Mouse (Mus musculus) stomach, postnatal 0 days (tissue): ENCODE measurements at regions not wholly inside any gene's neighbourhood (a gene's known extent, or its start where the extent isn't known, plus 50 kb on each side); places are given as distances from the start of the nearest gene placed in this dataset.

Source experiments
- ATAC-seq: fragments of 200-750 bp; cut with Nextera tagmentation; 2 replicates; pipeline ENCODE4 v1.8.0; 2017; ENCODE audit not compliant: low FRiP score, low TSS enrichment
- DNase-seq: peaks from one replicate; pipeline ENCODE4 v3.0.0-alpha.2; 2016; ENCODE audit warnings: low spot score
- H3K27ac ChIP-seq: fragments of 300-500 bp; sonication (generic); replicated peaks from 2 replicates; pipeline ENCODE4 v1.5.1; 2014; ENCODE audit warnings: mild to moderate bottlenecking, control low read depth
- H3K27me3 ChIP-seq: fragments of 300-500 bp; sonication (generic); 2 replicates; pipeline ENCODE4 v1.6.1; 2014; ENCODE audit warnings: low read length; ENCODE audit not compliant: control insufficient read depth, insufficient read depth
- H3K36me3 ChIP-seq: fragments of 300-500 bp; sonication (generic); 2 replicates; pipeline ENCODE4 v1.6.1; 2014; ENCODE audit warnings: low read length, mixed read lengths; ENCODE audit not compliant: control insufficient read depth, insufficient read depth
- H3K4me1 ChIP-seq: fragments of 300-500 bp; sonication (generic); replicated peaks from 2 replicates; pipeline ENCODE4 v1.6.1; 2014; ENCODE audit warnings: antibody characterized with exemption; ENCODE audit not compliant: control insufficient read depth, insufficient read depth
- H3K4me2 ChIP-seq: fragments of 300-500 bp; sonication (generic); replicated peaks from 2 replicates; pipeline ENCODE4 v1.6.1; 2014; ENCODE audit warnings: low read depth, mild to moderate bottlenecking, control low read depth, moderate library complexity
- H3K4me3 ChIP-seq: fragments of 300-500 bp; sonication (generic); 2 replicates; pipeline ENCODE4 v1.5.1; 2014; ENCODE audit warnings: low read depth, low read length, control low read depth
- H3K9ac ChIP-seq: fragments of 300-500 bp; sonication (generic); 2 replicates; pipeline ENCODE4 v1.6.1; 2014; ENCODE audit warnings: mild to moderate bottlenecking, low read length, control low read depth, mixed read lengths
- H3K9me3 ChIP-seq: fragments of 300-500 bp; sonication (generic); 2 replicates; pipeline ENCODE4 v1.6.1; 2016; ENCODE audit warnings: low read length; ENCODE audit not compliant: control insufficient read depth
- CTCF ChIP-seq: IDR thresholded peaks from 2 replicates; pipeline ENCODE4 v1.5.1; 2016; ENCODE audit warnings: antibody characterized with exemption, low read depth, mild to moderate bottlenecking, moderate library complexity
- EP300 ChIP-seq: optimal IDR thresholded peaks from 2 replicates; pipeline ENCODE3; 2016; ENCODE audit warnings: antibody characterized with exemption
- WGBS: fragments of 180-500 bp; shearing (Covaris S2); extraction: QIAGEN DNeasy Blood & Tissue Kit; methylation state at CpG from one replicate; pipeline ENCODE4 v1.1.7; 2014; 5-methylcytosine and 5-hydroxymethylcytosine counted together

- no peaks in the 10 kb centered on the region for H3K36me3 ChIP-seq
- WGBS = 61% methylated on average over 1 of the region's 1 CpGs
- no peaks in the 10 kb centered on the region for H3K9me3 ChIP-seq
- H3K4me3 ChIP-seq = no peak overlapping the region
- no peak overlapping the region for H3K27ac ChIP-seq
- ATAC-seq = no peak
- no peak for TF ChIP-seq CTCF
- no peak for TF ChIP-seq EP300
- no peaks in the 10 kb centered on the region for H3K27me3 ChIP-seq
- no peak overlapping the region for H3K9ac ChIP-seq
- no peaks in the 10 kb centered on the region for H3K4me1 ChIP-seq
- no peak overlapping the region for H3K4me2 ChIP-seq
- no peak for DNase-seq
Observed at GRCm38 (mm10) chr11:18582781-18583161, 436.0 kb downstream of the Meis1 start.

GRCm38 (mm10) chr11:18581997-18582780 is 436.6 kb downstream of the Meis1 start:
- 45% methylated on average over 2 of the region's 2 CpGs for WGBS
- H3K9me3 ChIP-seq = no peaks in the 10 kb centered on the region
- TF ChIP-seq CTCF = no peak
- TF ChIP-seq EP300 = no peak
- H3K4me3 ChIP-seq = no peak overlapping the region
- H3K4me2 ChIP-seq = no peak overlapping the region
- DNase-seq = no peak
- no peak for ATAC-seq
- H3K27me3 ChIP-seq = no peaks in the 10 kb centered on the region
- H3K9ac ChIP-seq = no peak overlapping the region
- no peak overlapping the region for H3K27ac ChIP-seq
- no peaks in the 10 kb centered on the region for H3K36me3 ChIP-seq
- no peaks in the 10 kb centered on the region for H3K4me1 ChIP-seq

- Histone ChIP-seq H3K9ac (no peak overlapping the region), H3K36me3 (no peaks in the 10 kb centered on the region), H3K27ac (no peak overlapping the region), H3K4me3 (no peak overlapping the region), H3K4me2 (no peak overlapping the region), H3K27me3 (no peaks in the 10 kb centered on the region), H3K4me1 (no peaks in the 10 kb centered on the region), H3K9me3 (no peaks in the 10 kb centered on the region)
- DNase-seq (no peak), ATAC-seq (no peak)
- 79% methylated on average over 8 of the region's 8 CpGs for WGBS
- TF ChIP-seq CTCF (no peak), EP300 (no peak)
Observed at GRCm38 (mm10) chr11:18581078-18581800, 437.5 kb downstream of the Meis1 start.

- WGBS = 61% methylated on average over 4 of the region's 4 CpGs
- TF ChIP-seq CTCF (no peak), EP300 (no peak)
- ATAC-seq = no peak
Observed at GRCm38 (mm10) chr11:18571557-18572209, 447.1 kb downstream of the Meis1 start.

GRCm38 (mm10) chr11:18563011-18563410 is 455.8 kb downstream of the Meis1 start:
- no peak overlapping the region for H3K27ac ChIP-seq
- no peaks in the 10 kb centered on the region for H3K27me3 ChIP-seq
- H3K4me3 ChIP-seq = no peak overlapping the region
- ATAC-seq = no peak
- H3K4me1 ChIP-seq = no peaks in the 10 kb centered on the region
- DNase-seq = no peak
- no peaks in the 10 kb centered on the region for H3K9me3 ChIP-seq
- no peak overlapping the region for H3K4me2 ChIP-seq
- 97% methylated on average over 2 of the region's 2 CpGs for WGBS
- TF ChIP-seq CTCF (no peak), EP300 (no peak)
- no peak overlapping the region for H3K9ac ChIP-seq
- H3K36me3 ChIP-seq = no peaks in the 10 kb centered on the region

More at GRCm38 (mm10) chr11:18571557-18572209, 447.1 kb downstream of the Meis1 start:
- no peaks in the 10 kb centered on the region for H3K4me1 ChIP-seq
- H3K9ac ChIP-seq = no peak overlapping the region
- no peaks in the 10 kb centered on the region for H3K9me3 ChIP-seq
- no peak for DNase-seq
- H3K27me3 ChIP-seq = no peaks in the 10 kb centered on the region
- no peak overlapping the region for H3K4me2 ChIP-seq
- H3K36me3 ChIP-seq = no peaks in the 10 kb centered on the region
- H3K27ac ChIP-seq = peak overlapping the region; percentile 65
- no peak overlapping the region for H3K4me3 ChIP-seq
